Mouse (Mus musculus) spleen, postnatal 4 days (tissue): ENCODE results near the gene Il17re.

Source experiments
- DNase-seq, 2 experiments: peaks; one replicate each; pipeline ENCODE4 v3.0.0; 2022; ENCODE audit warnings: low spot score in 2 of 2

Il17re gene

DNA sequence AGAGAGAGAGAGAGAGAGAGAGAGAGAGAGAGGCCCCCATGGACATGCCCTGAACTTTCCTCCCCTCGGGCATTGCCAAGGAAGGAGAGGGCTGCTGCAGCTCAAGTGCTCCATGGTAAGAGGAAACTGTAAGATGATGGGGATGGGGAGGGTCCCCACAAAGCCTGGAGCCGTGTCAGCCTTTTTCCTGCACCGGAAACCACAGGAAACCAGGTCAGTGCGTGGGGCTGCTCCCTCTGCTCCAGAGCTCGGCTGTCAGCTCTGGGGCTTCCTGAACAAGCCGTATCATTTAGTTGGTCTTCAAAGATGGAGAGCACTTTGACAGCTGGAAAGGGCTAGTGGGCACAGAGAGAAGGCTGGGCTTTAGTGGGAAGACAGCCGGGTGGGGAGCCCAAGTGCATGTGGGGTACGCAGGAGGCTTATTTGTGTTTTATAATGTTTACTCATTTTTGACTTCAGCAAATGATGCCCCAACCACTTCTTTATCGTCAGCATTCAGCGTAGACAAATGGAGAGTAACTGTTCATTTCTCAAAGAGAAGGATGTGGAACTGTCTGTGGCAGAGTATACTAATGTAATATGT, at the start of gene Il17re:
Gene Il17re (plus strand): TSS at position 533 of the 583 bp plus-strand sequence.
- DNase-seq: no peak

DNA sequence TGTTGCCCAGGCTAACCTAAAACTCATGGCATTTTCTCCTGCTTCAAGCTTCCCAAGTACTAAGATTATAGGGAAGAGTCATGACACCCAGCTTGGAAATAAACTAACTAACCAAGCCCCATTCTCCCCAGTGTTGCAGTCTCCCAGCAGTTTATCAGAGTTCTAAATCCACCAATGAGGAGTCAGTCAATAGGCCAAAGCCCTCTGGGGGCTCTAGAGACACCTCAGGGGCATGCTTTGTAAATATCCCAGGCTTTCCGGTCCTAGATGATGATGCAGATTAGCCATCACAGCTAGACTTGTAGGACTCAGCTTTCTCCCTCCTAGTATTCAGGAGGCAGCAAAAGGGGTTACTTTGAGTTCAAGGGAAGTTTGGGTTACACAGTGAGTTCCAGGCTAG, 48.3 kb upstream of the Il17re start:
- DNase-seq: no peak

DNA sequence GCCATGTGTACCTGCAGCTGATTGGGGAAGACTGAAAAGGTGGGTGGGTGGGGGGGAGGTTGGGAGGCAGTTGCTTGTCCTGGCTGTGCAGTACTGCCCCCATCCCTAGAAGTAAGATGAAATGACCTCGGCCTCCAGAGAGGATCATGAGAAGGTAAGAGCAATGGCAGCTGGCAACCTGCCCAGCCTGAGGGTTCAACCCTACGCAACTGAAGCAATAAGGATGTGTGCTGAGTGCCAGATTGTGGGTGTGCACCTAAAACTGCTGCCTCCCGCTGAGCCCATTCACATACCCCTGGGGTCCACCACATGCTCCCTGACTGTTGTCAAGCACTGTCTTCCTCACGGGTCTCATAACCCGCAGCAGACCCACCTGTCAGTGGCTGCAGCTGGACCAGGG, 41.9 kb upstream of the Il17re start:
- no peak for DNase-seq

DNA sequence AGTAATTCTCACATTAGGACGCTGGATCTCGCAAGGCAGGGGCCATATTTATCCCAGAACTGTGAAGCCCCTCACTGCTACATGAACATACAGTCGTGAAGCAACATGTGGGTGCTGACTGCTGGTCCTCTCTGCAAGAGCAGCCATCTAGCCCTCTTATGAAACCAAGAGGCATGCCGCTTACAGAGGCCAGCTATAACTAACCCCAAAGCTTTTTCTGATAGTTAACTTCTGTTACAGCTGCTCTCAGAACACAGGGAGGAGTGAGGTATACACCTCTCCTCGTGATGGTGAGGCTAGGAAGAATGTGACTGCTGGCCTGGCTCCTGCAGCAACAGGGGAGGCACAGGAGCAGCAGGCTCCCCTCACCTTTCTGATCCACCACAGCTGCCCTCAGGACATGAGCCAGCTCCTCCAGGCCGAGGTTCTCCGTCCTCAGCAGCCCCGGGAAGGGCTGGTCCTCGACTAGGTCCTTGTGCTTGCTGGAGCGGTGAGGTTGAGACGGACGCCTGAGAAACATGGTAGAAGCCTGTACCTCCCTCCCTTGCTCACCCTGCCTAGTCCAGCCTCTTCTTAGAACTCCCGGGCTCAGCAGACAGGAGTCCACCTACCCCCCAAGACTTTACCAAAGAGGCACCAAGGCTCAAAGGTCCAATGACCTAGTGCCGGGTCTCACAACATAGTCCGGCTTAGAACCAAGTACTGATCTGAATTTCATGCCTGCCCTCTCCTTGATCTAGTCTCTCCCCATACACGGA, 39.7 kb upstream of the Il17re start:
- DNase-seq: peak; percentile 28 to 72

DNA sequence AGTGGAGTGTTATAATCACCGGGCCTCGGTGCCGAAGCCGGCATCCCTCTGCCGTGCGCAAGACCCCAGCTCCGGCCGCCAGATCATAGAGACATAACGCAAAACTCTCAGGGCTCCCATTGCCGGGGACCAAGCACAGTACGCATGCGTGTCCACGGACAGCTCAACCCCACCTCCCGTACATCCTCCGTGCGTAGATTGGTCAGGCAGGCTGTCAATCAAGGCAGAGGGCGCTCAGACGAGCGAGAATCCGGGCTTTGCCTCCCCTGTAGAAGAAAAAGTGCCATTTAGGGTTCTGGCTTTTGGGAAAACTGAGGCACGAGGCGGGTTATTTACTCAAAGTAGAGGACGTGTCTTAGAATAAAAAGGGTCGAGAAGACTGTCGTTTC, 39.1 kb upstream of the Il17re start, which contains the start of gene Rpusd3:
Gene Rpusd3 (minus strand): TSS at position 142 of the 389 bp plus-strand sequence.
- peak; percentile 99 to 100 for DNase-seq

DNA sequence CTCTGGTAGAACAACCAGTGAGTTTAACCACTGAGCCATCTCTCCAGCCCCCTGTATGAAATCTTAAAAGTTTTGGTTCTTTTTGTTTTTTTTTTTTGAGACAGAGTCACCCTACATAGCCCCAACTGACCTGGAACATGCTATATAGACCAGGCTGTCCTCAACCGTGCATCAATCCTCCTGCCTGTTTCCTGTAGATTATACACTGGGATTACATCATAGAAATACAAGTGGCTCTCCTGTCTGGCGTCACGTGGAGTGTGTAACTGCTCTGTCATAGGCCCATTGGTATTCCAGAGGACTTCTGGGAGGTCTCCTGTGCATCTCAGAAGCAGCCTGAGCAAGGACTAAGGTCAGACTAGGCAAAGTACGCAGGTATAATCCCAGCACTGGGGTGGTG, 35.3 kb upstream of the Il17re start:
- no peak for DNase-seq

DNA sequence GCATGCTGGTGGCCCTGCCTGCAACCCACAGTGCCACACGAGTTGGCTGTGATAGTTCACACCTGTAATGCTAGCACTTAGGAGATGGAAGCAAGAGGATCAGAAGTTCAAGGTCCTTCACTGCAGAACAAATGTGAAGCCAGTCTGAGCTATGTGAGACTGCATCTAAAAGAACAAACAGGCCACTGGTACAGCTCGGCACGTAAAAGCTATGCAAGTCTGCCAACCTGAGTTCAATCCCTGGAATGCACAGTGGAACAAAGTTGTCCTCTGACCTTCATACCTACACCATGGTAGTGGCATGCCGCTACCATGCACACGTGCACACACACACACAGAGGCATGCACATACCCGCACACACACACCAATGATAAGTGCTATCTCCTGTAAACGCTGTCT, 34.1 kb upstream of the Il17re start:
- no peak for DNase-seq

DNA sequence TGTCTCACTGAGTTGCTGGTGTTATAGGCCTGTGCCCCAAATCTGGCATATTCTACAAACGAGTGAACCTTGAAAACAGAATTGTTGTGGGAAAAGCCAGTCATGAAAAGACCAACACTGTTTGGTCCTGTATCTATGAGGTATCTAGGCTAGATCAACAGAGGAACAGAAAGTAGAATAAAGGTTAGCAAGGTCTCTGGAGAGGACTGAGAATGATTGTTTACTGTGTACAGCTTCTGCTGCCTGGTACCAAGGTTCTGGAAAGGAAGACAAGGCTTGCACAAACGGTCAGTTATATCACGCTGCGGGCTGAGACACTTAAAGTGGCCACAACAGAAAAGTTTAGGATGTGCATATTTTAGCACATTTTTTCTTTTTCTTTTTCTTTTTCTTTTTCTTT, 31.6 kb upstream of the Il17re start:
- DNase-seq: no peak

DNA sequence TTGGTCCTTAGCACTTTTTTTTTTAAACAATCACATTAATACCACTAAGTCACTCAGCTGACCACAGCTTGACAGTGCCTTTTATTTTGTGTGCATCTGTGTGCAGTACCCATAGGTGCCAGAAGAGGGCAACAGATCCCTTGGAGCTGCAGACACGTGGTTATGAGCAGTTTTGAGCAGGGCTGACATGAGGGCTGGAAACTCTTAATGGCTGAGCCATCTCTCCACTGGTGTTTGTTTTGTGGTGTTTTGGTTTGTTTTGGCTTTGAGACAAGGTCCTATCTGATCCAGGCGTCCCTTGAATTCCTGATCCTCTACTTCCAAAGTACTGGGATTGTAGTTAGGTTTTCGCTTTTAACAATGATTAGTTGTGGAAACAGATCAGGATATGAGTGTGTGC, 30.9 kb upstream of the Il17re start:
- DNase-seq: peak; percentile 59 to 82

DNA sequence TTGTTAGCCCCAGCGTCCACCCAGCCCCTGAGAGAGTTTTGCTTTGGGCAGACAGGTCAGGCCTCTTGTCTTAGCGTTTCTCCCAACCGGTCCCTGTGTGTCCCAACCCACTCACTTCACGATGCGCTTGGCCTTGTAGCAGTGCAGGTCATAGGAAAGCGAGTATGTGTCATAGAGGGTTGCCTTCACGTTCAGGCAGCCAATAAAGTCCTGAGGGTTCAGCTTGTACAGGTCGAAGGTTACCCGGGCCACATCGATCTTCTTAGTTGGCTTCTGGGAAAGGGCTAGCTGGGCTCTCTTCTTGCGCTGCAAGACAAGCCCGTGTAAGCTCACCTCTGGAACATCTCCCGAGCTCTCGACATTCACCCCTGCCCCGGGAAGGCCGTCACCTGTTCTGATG, 30.3 kb upstream of the Il17re start:
- no peak for DNase-seq

DNA sequence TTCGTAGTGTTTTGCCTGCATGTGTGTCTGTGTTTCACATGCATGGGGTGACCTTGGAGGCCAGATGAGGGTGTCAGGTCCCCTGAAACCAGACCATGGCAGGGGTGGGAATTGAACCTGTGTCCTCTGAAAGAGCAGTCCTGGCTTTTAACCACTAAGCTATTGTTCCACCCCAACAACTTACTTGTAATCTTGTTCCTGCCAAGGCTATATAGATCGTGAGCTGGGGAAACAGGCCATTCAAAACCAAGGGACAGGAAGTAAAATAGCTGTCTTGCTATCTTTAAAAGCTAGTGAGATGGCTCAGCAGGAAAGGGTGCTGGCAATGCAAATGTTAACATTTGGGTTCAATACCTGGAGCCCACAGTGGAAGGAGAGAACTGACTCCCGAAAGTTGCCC, 28.3 kb upstream of the Il17re start:
- no peak for DNase-seq

DNA sequence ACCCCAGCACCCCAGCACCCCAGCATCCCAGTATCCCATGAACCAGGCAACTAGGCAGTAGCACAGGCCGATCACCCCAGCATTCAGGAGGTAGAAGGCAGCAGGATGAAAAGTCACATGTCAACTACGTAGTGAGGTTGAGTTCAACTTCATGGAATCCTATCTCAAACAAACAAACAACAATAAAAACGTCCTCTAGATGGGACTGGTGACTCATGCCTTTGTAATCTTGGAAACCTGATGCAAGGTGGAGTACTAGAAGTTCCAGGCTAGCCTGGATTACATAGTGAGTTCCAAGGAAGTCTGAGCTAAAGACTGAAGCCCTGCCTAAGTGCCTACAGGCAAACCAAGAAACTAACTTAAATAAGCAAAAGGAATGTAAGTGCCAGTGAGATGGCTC, 27.4 kb upstream of the Il17re start:
- DNase-seq: no peak

DNA sequence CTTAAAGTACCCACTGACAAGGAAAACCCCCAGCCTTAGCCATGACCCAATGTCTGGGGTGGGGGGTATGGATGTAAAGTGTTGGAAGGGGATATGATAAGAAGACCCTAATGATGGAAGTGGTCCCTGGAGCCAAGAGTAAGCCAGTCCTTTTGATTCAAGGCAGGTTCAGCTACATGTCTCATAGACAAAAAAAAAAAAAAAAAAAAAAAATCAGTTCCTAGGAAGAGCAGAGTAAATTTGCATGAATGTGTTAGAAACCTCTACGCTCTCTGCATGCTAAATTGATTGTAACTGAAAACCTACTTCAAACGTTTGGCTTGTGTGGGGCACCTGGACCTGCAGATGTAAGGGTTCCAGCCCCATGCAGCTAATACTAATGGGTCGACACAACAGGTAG, 26.5 kb upstream of the Il17re start:
- DNase-seq: no peak

DNA sequence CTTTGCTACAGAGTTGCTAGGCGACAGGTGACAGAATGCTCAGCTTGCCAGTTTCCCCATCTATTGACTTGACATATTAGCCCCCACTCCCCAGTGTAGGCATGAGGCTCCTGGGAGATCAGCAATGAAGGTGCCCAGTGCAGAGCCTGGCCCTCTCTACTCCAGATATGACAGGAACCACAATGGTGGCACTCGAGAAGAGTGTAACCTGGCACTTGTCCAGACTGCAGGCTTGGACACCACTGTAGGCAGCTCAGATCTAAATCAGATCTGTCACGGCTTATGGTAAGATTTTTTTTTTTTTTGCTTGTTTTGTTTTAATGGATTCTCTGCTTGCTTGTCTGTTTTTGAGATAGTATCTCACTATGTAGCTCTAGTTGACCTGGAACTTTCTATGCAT, 24.6 kb upstream of the Il17re start:
- no peak for DNase-seq

DNA sequence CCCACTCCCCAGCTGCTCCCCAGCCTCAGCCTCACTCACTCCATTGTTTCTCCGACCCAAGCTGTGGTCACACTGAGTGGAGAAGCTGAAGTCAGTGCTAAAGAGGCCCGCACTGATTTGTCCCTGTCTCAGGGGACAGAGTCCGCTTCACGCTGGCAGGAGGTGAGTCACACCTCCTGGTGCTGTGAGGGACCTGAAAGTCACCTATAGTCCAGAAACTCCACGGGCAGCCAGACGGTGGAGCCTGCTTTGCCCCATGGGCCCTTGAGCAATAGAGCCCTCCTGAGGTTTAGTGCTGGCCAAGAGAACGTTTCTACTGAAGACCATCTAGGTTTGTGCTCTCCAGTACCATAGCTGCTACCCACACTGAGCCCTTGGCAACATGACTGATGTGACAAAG, 23.6 kb upstream of the Il17re start:
- no peak for DNase-seq

DNA sequence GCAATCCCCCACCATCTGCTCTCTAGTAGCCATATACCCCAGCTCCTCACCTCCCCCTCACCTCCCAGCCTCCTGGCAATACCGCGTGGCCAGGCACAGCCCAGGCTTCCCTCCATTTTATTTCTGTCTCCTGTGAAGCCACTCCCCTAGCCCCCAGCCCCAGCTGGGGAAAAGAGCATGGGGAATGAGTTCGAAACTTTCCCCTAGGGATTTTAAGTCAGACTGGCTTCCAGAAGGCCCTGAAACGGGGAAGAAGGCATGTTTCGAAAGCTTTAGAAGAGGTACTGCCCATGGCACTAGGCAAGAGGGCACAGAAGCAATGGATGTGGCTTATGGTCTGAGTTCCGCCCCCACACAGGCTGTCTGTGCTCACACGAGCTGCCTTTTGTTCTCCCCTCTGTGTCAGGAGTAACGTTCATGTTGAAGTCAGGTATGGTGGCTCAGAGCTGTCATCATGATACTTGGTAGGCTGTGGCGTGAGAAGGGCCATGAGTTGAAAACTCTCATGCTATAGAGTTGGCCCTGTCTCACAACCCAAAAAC, 22.5 kb upstream of the Il17re start, which contains the start of gene Cidec:
Gene Cidec (minus strand): TSS at position 97 of the 542 bp plus-strand sequence.
- DNase-seq: no peak

DNA sequence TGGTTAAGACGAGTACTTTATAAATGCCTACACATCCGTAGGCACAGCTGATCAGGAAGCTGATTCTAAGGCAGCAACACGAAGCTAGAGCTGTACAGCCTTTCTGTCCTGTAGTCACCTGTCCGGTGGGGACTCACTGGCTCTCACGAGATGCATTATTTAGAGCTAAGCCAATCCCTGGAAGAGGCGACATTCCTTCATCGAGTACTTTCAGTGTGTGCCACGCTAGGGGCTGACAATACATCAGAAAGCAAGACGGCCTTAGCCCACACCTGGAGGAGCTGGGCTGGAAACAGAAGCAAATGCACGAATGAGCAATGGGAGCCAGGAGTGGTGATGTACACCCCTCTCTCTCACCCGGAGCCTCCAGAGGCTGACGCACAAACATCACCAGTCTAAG, 21.1 kb upstream of the Il17re start:
- no peak for DNase-seq

DNA sequence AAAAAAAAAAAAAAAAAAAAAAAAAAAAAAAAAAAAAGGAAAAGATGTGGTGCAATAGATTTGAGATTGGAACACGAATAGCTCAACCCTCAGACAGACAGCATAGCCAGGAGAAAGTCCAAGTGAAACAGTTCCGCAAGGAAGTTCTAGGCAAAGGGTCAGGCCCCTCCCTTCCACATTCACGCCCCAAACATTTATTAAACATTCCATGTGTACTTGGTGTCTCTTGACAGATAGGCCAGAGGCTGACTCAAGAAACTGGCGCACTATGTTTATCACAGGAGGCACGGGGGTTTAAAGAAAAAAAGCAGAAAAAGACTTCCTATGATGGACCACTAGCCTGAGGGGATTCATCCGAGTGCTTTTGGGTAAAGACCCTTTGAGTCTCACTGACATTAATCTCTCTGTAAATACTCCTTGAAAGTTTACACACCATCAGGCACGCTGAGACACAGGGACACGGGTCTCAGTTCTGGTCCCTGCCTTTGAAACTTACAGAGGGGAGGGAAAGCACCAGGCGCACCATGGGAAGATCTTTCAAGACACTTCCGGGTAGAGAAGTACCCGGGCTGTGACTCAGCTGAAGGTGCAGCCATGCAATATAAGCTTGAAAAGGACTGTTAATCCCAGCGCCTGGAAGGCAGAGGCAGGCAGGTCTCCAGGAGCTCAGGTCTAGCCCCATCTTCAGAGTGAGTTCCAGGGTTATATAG, 19.4 kb upstream of the Il17re start:
- no peak for DNase-seq

DNA sequence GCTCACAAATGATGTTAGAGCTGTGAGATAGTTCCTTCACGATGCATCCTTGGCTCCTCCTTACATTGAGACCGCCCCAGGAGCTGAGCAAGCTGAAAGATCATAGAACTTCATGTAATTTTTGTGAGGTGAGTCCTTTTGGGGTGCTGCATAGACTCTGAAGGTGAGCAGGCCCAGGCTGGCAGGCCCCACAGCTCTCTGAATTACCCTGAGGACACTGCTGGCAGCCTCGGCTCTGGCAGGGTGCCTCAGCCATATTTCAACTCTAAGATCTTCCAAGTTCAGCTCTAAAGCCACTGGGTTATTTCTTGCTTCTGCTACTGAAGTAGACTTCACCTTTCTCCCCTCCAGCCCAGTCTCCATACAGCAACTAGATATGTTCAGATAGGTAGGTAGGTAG, 17.6 kb upstream of the Il17re start:
- DNase-seq: no peak

DNA sequence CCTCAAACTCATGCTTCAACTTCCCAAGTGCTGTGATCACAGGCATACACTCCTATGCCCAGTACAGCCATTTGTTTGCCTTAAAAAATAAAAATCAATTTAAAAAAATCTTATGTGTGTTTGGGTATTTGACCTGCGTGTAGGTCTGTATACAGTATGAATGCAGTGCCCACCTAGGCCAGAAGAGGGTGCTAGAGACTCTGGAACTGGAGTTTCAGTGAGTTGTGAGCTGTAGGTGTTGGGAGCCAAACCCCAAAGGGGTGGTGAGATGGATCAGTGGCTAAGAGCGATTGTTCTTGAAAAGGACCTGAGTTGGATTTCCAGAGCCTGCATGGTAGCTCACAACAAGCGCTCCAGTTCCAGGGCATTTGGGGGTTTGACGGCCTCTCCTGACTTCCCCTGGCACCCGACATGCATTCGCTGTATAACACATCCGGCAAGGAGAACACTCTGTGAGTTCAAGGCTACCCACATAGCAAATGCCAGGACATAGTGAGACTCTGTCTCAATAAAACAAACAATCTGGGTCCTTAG, 17.1 kb upstream of the Il17re start:
- DNase-seq: peak; percentile 77 to 88

DNA sequence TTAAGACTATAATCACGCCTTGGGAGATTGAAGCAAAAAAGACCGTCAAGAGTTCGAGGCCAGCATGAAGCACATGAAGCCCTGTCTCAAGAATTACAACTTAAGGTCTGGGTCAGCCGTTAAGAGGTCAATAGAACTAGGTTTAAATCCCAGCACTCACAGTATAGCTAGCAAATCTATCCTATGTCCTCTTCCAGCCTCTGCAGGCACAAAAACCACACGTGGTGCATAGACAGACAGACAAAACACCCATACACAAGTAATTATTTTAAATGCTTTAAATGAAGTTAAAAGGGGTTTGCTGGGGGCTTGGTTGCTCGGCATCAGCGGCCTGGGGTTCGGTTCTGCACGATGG, 16.2 kb upstream of the Il17re start:
- DNase-seq: no peak

DNA sequence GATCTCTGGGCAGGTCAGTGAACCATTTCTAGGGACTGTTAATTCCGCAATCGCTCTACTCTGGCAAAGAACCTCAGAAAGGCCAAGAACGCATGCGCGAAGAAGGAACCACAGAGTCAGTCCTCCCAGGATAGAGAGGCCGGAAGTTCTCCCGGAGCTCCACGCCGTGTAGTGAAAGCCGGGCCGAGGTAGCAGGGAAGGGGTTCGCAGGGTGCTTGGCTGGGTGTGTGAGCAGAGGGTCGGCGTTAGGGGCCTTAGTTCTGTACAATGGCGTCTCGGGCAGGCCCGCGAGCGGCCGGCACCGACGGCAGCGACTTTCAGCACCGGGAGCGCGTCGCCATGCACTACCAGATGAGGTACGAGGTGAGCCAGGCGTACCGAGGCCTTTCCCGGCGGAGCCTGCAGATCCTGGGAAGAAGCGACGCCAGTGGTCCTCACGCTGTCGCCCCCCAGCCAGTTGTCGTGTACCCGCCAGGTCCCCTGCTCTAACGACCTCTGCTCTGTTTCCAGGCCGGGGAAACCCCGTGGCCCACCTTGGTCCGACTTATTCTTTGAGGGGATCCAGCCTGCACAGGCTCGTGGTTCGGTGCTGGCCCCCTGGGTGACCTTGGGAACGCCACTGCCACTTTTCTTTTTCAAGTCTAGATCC, 15.7 kb upstream of the Il17re start, which contains the start of gene Jagn1:
Gene Jagn1 (plus strand): TSS at position 128 of the 649 bp plus-strand sequence.
- peak; percentile 91 to 96 for DNase-seq
